Mouse (Mus musculus): Measurements from ENCODE around the gene Col23a1.
"Not testable (repeated sequence)": the region's sequence is repeated elsewhere in the genome, so short reads cannot be mapped to it uniquely, and the experiment has no call there.

The Col23a1 gene

DNA sequence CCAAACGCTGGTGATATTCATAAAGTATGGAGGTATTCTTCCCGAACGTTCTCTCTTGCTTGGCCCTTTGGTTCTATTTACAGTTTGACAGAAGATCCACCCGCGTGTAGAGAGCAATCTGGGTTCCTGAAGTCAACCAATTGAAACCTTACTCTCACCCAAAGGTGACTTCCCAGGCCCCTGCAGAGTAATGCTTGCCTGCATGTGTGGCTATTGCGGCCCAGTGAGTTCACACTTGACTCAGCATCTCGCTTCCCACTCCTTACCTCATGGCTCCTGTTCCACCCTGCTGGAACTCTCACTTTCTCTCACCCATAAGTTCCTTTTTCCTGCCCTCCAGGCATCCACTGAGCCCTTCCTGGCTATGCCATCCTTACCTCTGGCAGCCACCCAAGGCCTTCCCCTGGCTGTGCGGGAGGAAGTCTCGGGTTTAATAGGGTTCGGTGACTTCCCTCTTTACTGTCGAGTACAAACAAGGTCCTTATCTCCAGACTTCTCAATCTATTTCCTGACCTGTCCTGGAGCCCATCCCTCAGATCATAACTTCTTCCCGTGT, 38.7 kb downstream of the Col23a1 start:
- no peak for DNase-seq (ENCODE audit: low read depth)

DNA sequence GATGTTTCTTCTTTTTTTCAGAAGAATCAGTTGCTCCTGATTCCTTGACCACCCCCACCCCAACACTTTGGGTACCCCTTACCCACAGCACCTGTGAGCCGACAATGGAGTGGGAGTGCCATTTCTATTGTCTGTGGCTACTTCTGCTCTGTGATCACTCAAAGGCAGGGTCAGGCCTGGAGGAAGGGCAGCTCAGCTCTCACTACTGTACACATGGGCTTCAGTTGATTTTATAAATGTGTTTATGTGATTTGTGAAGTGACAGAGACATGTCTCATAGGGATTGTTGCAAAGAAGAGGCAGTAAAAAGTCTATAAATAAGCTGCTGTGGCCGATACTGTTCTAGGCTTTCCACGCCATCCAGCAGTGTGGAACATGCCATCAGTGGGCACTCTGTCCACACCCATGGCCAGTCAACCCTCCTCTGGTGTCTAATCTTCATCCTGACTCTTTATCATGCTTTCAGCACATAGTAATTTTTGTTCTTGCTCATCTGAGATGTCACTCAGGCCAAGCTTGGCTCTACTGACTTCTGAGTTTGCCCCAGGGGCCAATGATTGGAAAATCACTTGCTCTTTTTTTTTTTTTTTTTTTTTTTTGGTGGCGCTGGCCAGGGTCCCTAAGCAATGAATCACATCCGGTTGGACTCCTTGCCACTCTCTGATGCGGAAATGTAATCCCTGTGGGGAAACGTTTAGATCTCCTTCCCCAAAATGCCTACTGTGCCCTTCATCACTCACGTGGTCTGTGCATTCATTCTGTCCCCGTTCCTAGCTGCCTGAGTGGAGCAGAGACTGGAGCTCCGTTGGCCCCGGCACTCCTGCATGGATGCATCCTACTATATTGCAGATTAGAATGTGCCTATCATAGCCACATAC, 40.4 kb downstream of the Col23a1 start:
- no peak for DNase-seq (ENCODE audit: low read depth)

DNA sequence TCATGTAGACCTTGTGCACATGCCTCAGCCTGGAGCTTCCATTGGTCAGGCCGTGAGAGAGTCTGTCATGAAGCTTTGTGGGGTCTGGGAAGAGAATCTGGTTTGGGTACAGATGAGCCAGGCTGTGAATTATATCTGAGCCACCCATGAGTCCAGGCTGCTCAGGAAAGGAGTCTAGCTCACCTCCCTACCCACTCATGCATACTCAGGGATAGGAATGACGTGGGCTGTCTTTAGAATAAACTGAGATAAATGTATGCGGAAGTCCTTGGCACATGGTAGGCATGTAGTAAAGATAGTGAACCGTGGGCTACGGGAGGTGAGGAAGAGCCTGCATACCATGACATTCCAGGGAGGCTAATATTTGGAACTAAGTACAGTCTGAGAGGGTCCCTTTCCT, 44.3 kb downstream of the Col23a1 start:
- DNase-seq (ENCODE audit: low read depth): no peak

DNA sequence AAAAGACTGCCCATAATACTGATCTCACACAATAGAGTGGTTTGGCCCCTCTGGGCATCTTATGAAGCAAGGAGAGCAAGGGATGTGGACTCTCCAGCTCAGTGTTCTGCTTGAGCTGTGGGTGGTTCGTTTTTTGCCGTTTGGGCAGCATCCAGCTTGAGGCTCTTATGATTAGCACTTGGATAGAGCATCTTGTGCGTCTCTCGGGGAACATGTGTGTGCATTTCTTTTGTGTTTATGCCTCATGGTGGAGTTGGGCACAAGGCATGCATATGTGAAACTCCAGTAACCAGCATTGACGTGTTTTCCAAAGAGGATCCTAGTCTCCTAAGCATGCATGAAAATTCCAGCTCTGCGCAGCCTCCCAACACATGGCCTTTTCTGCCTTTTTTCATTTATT, 47.9 kb downstream of the Col23a1 start:
- no peak for DNase-seq (ENCODE audit: low read depth)

GRCm38 (mm10) chr11:51338416-51338815, 48.7 kb downstream of the Col23a1 start:
- no peak for DNase-seq (ENCODE audit: low read depth)

- DNase-seq (ENCODE audit: low read depth): no peak
These were observed 51.4 kb downstream of the Col23a1 start for GRCm38 (mm10) chr11:51341091-51341490.

- DNase-seq (ENCODE audit: low read depth): no peak
These were observed 53.1 kb downstream of the Col23a1 start for GRCm38 (mm10) chr11:51342776-51343175.

GRCm38 (mm10) chr11:51343312-51343711, 53.6 kb downstream of the Col23a1 start:
- DNase-seq (ENCODE audit: low read depth): no peak

- no peak for DNase-seq (ENCODE audit: low read depth)
These were observed 54.1 kb downstream of the Col23a1 start for GRCm38 (mm10) chr11:51343728-51344289.

GRCm38 (mm10) chr11:51345481-51346465, 56.1 kb downstream of the Col23a1 start:
- no peak for DNase-seq (ENCODE audit: low read depth)

- DNase-seq (ENCODE audit: low read depth): no peak
These were observed 58.0 kb downstream of the Col23a1 start for GRCm38 (mm10) chr11:51347756-51348155.

DNA sequence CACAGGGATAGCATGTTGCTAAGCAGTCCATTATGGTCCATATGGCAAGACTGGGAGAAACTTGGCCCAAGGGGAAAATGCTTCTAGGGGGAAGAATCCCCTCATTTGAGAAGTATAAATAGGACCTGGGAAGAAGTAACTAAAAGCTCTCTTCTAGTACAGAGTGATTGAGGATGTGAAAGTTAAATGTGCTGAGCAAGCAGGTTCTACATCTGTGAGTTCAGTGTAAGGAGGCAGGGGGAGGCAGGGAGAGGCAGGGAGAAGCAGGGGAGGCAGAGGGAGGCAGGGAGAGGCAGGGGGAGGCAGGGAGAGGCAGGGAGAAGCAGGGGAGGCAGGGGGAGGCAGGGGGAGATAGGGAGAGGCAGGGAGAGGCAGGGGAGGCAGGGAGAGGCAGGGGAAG, 59.9 kb downstream of the Col23a1 start:
- no peak for DNase-seq (ENCODE audit: low read depth)

DNA sequence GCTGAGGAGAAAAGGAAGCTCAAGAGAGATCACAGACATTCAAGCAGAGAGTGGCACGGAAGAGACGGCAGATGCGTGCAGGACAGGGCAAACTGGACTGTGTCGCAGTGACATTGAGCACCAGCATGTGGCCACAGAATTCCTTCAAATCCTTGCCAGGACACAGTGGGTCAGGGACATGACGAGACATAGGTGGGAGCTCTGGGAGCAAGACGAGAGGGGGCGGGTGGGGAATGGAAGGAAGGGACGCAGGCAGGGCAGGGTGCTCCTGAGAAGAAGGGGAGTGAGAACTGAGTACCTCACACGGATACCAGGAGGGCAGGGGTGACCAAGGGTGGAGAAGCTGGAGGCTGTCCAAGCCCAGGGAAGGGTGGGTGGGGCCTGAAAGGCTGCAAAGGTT, 61.4 kb downstream of the Col23a1 start:
- no peak for DNase-seq (ENCODE audit: low read depth)

GRCm38 (mm10) chr11:51351841-51352240, 62.1 kb downstream of the Col23a1 start:
- no peak for DNase-seq (ENCODE audit: low read depth)

DNA sequence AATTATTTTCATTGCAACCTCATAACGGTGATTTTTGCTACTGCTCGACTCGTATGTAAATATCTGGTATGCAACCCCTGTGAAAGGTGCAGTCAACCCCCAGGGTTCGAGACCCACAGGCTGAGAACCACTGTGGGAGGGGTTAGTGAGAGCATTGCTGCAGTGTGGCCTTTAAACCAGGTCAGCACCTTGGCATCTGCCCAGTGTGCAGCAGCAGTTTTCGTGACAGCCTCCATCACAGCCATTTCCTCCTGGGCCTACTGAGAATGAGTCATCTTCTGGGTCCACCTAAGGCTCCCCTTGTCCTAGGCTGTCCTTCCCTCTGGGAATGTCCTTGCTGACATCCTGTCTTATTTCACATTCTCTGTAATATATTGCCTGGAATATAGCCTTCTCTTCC, 64.0 kb downstream of the Col23a1 start:
- no peak for DNase-seq (ENCODE audit: low read depth)

DNA sequence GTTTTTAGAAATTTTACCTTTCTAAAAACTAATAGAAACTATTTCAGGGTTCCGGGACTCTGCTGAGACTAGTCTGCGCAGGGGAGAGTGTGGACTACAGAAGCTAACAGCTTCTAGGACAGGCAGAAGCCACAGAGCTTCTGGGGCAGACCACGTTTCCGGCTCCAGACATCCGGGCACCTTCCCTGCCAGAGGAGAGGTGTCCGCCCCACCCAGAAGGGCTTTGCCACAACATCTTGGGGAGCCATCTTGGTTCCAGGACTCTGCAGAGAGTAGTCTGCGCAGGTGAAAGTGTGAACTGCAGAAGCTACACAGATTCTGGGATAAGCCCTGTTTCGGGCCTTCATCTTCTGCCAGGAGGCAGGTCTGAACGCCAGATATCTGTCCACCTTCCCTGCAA, 69.3 kb downstream of the Col23a1 start:
- not testable (repeated sequence) for DNase-seq (ENCODE audit: low read depth)

GRCm38 (mm10) chr11:51364353-51364752, 74.6 kb downstream of the Col23a1 start:
- DNase-seq (ENCODE audit: low read depth): no peak

GRCm38 (mm10) chr11:51367334-51367733, 77.6 kb downstream of the Col23a1 start:
- DNase-seq (ENCODE audit: low read depth): peak; percentile 2

- DNase-seq (ENCODE audit: low read depth): no peak
These were observed 80.6 kb downstream of the Col23a1 start for GRCm38 (mm10) chr11:51370273-51370672.

DNA sequence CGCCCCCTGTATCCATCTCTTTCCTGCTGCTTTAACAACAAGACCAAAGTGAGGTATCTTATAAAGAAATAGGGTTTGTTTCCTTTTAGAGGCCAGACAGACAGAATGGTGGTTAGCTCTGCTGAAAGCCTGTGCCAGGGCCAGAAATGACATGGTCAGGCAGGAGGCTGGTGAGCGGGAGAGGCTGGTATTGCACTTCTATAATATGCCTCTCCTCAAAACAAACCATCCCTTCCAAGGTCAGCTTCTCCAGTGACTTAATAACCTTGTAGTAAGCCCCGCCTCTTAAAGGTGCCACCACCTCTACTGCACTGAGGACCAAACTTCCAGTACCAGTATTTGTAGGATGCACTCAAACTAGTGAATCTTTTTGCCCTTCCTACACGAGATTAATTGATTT, 81.6 kb downstream of the Col23a1 start:
- no peak for DNase-seq (ENCODE audit: low read depth)

- no peak for DNase-seq (ENCODE audit: low read depth)
These were observed 82.2 kb downstream of the Col23a1 start for GRCm38 (mm10) chr11:51371926-51372325.

- DNase-seq (ENCODE audit: low read depth): no peak
These were observed 87.5 kb downstream of the Col23a1 start for GRCm38 (mm10) chr11:51377199-51377598.
